Mouse (Mus musculus) spleen, adult 2 months (tissue): Measurements from ENCODE around the gene Orai1.

ENCODE experiments used
- CTCF ChIP-seq: fragments of 200-500 bp; IDR thresholded peaks from 2 replicates; pipeline ENCODE4 v1.5.1; 2011; ENCODE audit warnings: mild to moderate bottlenecking, inconsistent platforms; ENCODE audit not compliant: insufficient read depth, insufficient read length, insufficient replicate concordance; ENCODE audit errors: extremely low read depth
- POLR2A ChIP-seq: fragments of 200-500 bp; IDR thresholded peaks from 2 replicates; pipeline ENCODE4 v1.6.1; 2011; ENCODE audit warnings: low read depth, low read length, inconsistent platforms

- no peak for TF ChIP-seq CTCF
- no peak for TF ChIP-seq POLR2A
Observed at GRCm38 (mm10) chr5:122984483-122984882, 30.4 kb upstream of the Orai1 start.
